Mouse (Mus musculus) Patski (cell line): ENCODE data around the gene Scamp5. TPM values are rescaled to one million over a fixed set of nuclear protein-coding genes. Genes with fewer than 3 reads are reported as not detected.

Experiments
- ATAC-seq: fragments of 100-300 bp; one replicate; pipeline ENCODE4 v1.8.0; 2021
- CTCF ChIA-PET: fragments of 350-600 bp; sonication (Branson Sonifier 250); formaldehyde crosslinking; loops from one replicate; lab custom pipeline; 2022; ENCODE audit warnings: inconsistent platforms; lab: Charles Lee
- POLR2A ChIA-PET: fragments of 350-600 bp; sonication (Branson Sonifier 250); formaldehyde crosslinking; loops from one replicate; lab custom pipeline; 2022; ENCODE audit warnings: antibody characterized with exemption, inconsistent platforms; lab: Charles Lee
- DNase-seq: peaks from one replicate; pipeline ENCODE4 v3.0.0-alpha.2; 2011; ENCODE audit warnings: low read depth, low spot score
- H3K27me3 ChIP-seq: fragments of 371-371 bp; one replicate; pipeline ENCODE4 v1.5.1; 2021
- CTCF ChIP-seq: fragments of 100-300 bp; IDR thresholded peaks from one replicate; pipeline ENCODE4 v1.5.1; 2021
- in situ Hi-C: fragments of 300-500 bp; cut with MboI; formaldehyde crosslinking; loops from 3 replicates; pipeline ENCODE4 v1.11.1; 2018; ENCODE audit warnings: low pct_unique_long_range_greater_than_20kb, mixed read lengths
- polyA plus RNA-seq: library from polyadenylated mRNA; unstranded; gene quantifications from one replicate; pipeline ENCODE4 v1.2.3, GENCODE M21; 2021

Gene Scamp5
- polyA plus RNA-seq, 1 experiment from 2014 or later: 73.0 TPM

- no peak for TF ChIP-seq CTCF
- CTCF ChIA-PET: interaction anchor here (1.0 kb wide), 1 partner anchor 11 kb away, joined by 3 read pairs; no protein-coding TSS in a partner anchor
- in situ Hi-C loops: no loop called here
- DNase-seq (no peak), ATAC-seq (no peak)
- POLR2A ChIA-PET: no interaction called here
- no peaks in the 10 kb centered on the region for H3K27me3 ChIP-seq
Measured at GRCm38 (mm10) chr9:57421688-57422111, 46.2 kb downstream of the Scamp5 start.

- TF ChIP-seq CTCF: no peak
- no peak for ATAC-seq
- in situ Hi-C loops: no loop called here
- ChIA-PET POLR2A (no interaction called here), CTCF (interaction anchor here (1.0 kb wide), 1 partner anchor 12 kb away, joined by 3 read pairs; no protein-coding TSS in a partner anchor)
- H3K27me3 ChIP-seq: no peaks in the 10 kb centered on the region
- DNase-seq: no peak
Measured at GRCm38 (mm10) chr9:57421121-57421571, 46.7 kb downstream of the Scamp5 start.

- ATAC-seq (peak; percentile 41), DNase-seq (no peak)
- in situ Hi-C loops: no loop called here
- H3K27me3 ChIP-seq: no peaks in the 10 kb centered on the region
- POLR2A ChIA-PET: no interaction called here
- CTCF ChIA-PET: interaction anchor here (1.0 kb wide), 1 partner anchor 13 kb away, joined by 3 read pairs; no protein-coding TSS in a partner anchor
- TF ChIP-seq CTCF: no peak
Measured at GRCm38 (mm10) chr9:57420321-57421120, 47.3 kb downstream of the Scamp5 start.

- ChIA-PET CTCF (interaction anchor here (1.0 kb wide), 1 partner anchor 7 kb away, joined by 3 read pairs; no protein-coding TSS in a partner anchor), POLR2A (no interaction called here)
- no peak for TF ChIP-seq CTCF
- no peak for ATAC-seq
- no peaks in the 10 kb centered on the region for H3K27me3 ChIP-seq
- DNase-seq: no peak
- in situ Hi-C loops: no loop called here
Measured at GRCm38 (mm10) chr9:57419521-57420267, 48.2 kb downstream of the Scamp5 start.

GRCm38 (mm10) chr9:57417341-57417740 lies 50.5 kb downstream of the Scamp5 start:
- no peak for DNase-seq
- ChIA-PET CTCF (no interaction called here), POLR2A (no interaction called here)
- in situ Hi-C loops: no loop called here
- no peak for ATAC-seq
- H3K27me3 ChIP-seq: no peaks in the 10 kb centered on the region
- TF ChIP-seq CTCF: no peak

- DNase-seq (no peak), ATAC-seq (no peak)
- in situ Hi-C loops: no loop called here
- ChIA-PET POLR2A (no interaction called here), CTCF (interaction anchor here (1.2 kb wide), 1 partner anchor 9 kb away, joined by 3 read pairs; no protein-coding TSS in a partner anchor)
- no peak for TF ChIP-seq CTCF
- H3K27me3 ChIP-seq: no peaks in the 10 kb centered on the region
Measured at GRCm38 (mm10) chr9:57407120-57407905, 60.5 kb downstream of the Scamp5 start.

- ChIA-PET POLR2A (no interaction called here), CTCF (interaction anchor here (1.2 kb wide), 1 partner anchor 10 kb away, joined by 3 read pairs; no protein-coding TSS in a partner anchor)
- DNase-seq: no peak
- no peak for TF ChIP-seq CTCF
- no peaks in the 10 kb centered on the region for H3K27me3 ChIP-seq
- in situ Hi-C loops: no loop called here
- no peak for ATAC-seq
Measured at GRCm38 (mm10) chr9:57406395-57406794, 61.5 kb downstream of the Scamp5 start.

GRCm38 (mm10) chr9:57404036-57404435 lies 63.8 kb downstream of the Scamp5 start:
- CTCF ChIA-PET: no interaction called here

GRCm38 (mm10) chr9:57402318-57403251 lies 65.3 kb downstream of the Scamp5 start:
- in situ Hi-C loops: no loop called here
- ChIA-PET CTCF (no interaction called here), POLR2A (interaction anchor here (1.1 kb wide), 1 partner anchor 13 kb away, joined by 3 read pairs; no protein-coding TSS in a partner anchor)
- no peak for TF ChIP-seq CTCF
- DNase-seq (no peak), ATAC-seq (no peak)
- H3K27me3 ChIP-seq: no peaks in the 10 kb centered on the region

More at GRCm38 (mm10) chr9:57404036-57404435, 63.8 kb downstream of the Scamp5 start:
- in situ Hi-C loops: no loop called here
- no peak for TF ChIP-seq CTCF
- H3K27me3 ChIP-seq: no peaks in the 10 kb centered on the region
- no peak for ATAC-seq
- DNase-seq: no peak
- POLR2A ChIA-PET: no interaction called here
